Mouse (Mus musculus) layer of hippocampus, postnatal 36 days (tissue): ENCODE data around the gene Tet3. TPM values are rescaled to one million over a fixed set of nuclear protein-coding genes. Genes with fewer than 3 reads are reported as not detected.

Experiments
- DNase-seq, 2 experiments: peaks; one replicate each; pipeline ENCODE4 v3.0.0; 2022
- total RNA-seq, 2 experiments: library from RNA; stranded (reverse); gene quantifications; 2 replicates each; pipeline ENCODE4 v1.2.3; 2021

Gene Tet3
- total RNA-seq, 2 experiments from 2014 or later = 58.9 to 67.8 TPM

GRCm38 (mm10) chr6:83413686-83414085 is 45.2 kb downstream of the Tet3 start:
- DNase-seq = no peak

- DNase-seq = no peak
Measured at GRCm38 (mm10) chr6:83412854-83413401, 46.0 kb downstream of the Tet3 start.

GRCm38 (mm10) chr6:83412362-83412853 is 46.5 kb downstream of the Tet3 start:
- no peak for DNase-seq

- no peak for DNase-seq
Measured at GRCm38 (mm10) chr6:83411635-83412361, 47.1 kb downstream of the Tet3 start.

GRCm38 (mm10) chr6:83410046-83410706 is 48.7 kb downstream of the Tet3 start:
- no peak for DNase-seq

- no peak for DNase-seq
Measured at GRCm38 (mm10) chr6:83408510-83408909, 50.4 kb downstream of the Tet3 start.

- no peak for DNase-seq
Measured at GRCm38 (mm10) chr6:83405511-83406064, 53.3 kb downstream of the Tet3 start.

GRCm38 (mm10) chr6:83404571-83404970 is 54.3 kb downstream of the Tet3 start:
- DNase-seq = no peak

- DNase-seq = no peak
Measured at GRCm38 (mm10) chr6:83403481-83403880, 55.4 kb downstream of the Tet3 start.

- no peak for DNase-seq
Measured at GRCm38 (mm10) chr6:83399790-83400189, 59.1 kb downstream of the Tet3 start.

- no peak for DNase-seq
Measured at GRCm38 (mm10) chr6:83397728-83398127, 61.2 kb downstream of the Tet3 start.

GRCm38 (mm10) chr6:83396711-83397110 is 62.2 kb downstream of the Tet3 start:
- DNase-seq = no peak

GRCm38 (mm10) chr6:83395544-83396229 is 63.2 kb downstream of the Tet3 start:
- no peak for DNase-seq

- DNase-seq = no peak
Measured at GRCm38 (mm10) chr6:83394122-83394521, 64.8 kb downstream of the Tet3 start.

- DNase-seq = no peak
Measured at GRCm38 (mm10) chr6:83392166-83392780, 66.6 kb downstream of the Tet3 start.

GRCm38 (mm10) chr6:83385569-83386090 is 73.3 kb downstream of the Tet3 start:
- DNase-seq = no peak

GRCm38 (mm10) chr6:83381510-83382491 is 77.1 kb downstream of the Tet3 start:
- DNase-seq = no peak

GRCm38 (mm10) chr6:83373704-83374300 is 85.1 kb downstream of the Tet3 start:
- DNase-seq = no peak

- DNase-seq = no peak
Measured at GRCm38 (mm10) chr6:83371350-83371749, 87.5 kb downstream of the Tet3 start.

- DNase-seq = no peak
Measured at GRCm38 (mm10) chr6:83370316-83370965, 88.4 kb downstream of the Tet3 start.
